Mouse (Mus musculus) MEL (cell line): ENCODE results near the gene Gm20388. TPM values are rescaled to one million over a fixed set of nuclear protein-coding genes. Genes with fewer than 3 reads are reported as not detected.

Source experiments
- DNase-seq: peaks from one replicate; pipeline ENCODE4 v3.0.0; 2011; ENCODE audit warnings: low read depth, low spot score
- H3K27ac ChIP-seq: 2 replicates; pipeline ENCODE4 v1.5.1; 2012; ENCODE audit warnings: low read depth, mild to moderate bottlenecking, control low read depth, low read length, moderate library complexity; ENCODE audit not compliant: control insufficient read depth
- H3K27me3 ChIP-seq, 2 experiments: fragments of 150-350 bp in 1 of 2; sonication (generic) in 1 of 2; 2 replicates each; pipeline ENCODE4 v1.6.1; 2012; ENCODE audit warnings: low read length in 2 of 2, mild to moderate bottlenecking in 2 of 2, improper control_type of control experiment in 1 of 2, moderate library complexity in 1 of 2; ENCODE audit not compliant: insufficient read depth in 2 of 2, control insufficient read depth in 1 of 2
- H3K36me3 ChIP-seq, 2 experiments: 2 replicates each; pipeline ENCODE4 v1.6.1; 2012 to 2014; ENCODE audit warnings: low read length in 2 of 2, improper control_type of control experiment in 1 of 2, inconsistent platforms in 1 of 2, mild to moderate bottlenecking in 1 of 2; ENCODE audit not compliant: insufficient read depth in 2 of 2, control insufficient read depth in 1 of 2
- H3K4me1 ChIP-seq, 2 experiments: fragments of 150-350 bp in 1 of 2; sonication (generic) in 1 of 2; 2 replicates each; pipeline ENCODE4 v1.6.1; 2012; ENCODE audit warnings: low read length in 2 of 2, improper control_type of control experiment in 1 of 2, mild to moderate bottlenecking in 1 of 2; ENCODE audit not compliant: insufficient read depth in 2 of 2, control insufficient read depth in 1 of 2
- H3K4me3 ChIP-seq, 2 experiments: fragments of 150-350 bp in 1 of 2; sonication (generic) in 1 of 2; 2 replicates each; pipeline ENCODE4 v1.5.1; 2012; ENCODE audit warnings: low read depth in 2 of 2, low read length in 2 of 2, mild to moderate bottlenecking in 2 of 2, moderate library complexity in 2 of 2, control low read depth in 1 of 2, improper control_type of control experiment in 1 of 2; ENCODE audit not compliant: control insufficient read depth in 1 of 2, insufficient read depth in 1 of 2
- H3K79me2 ChIP-seq: 2 replicates; pipeline ENCODE4 v1.6.1; 2012; ENCODE audit warnings: mild to moderate bottlenecking, low read length, moderate library complexity; ENCODE audit not compliant: control insufficient read depth, poor library complexity, insufficient read depth
- H3K9ac ChIP-seq: 2 replicates; pipeline ENCODE4 v1.6.1; 2012; ENCODE audit warnings: low read depth, mild to moderate bottlenecking, control low read depth, low read length, moderate library complexity; ENCODE audit not compliant: control insufficient read depth, poor library complexity, severe bottlenecking
- H3K9me3 ChIP-seq: fragments of 150-350 bp; sonication (generic); replicated peaks from 2 replicates; pipeline ENCODE4 v1.6.1; 2012; ENCODE audit warnings: mild to moderate bottlenecking, low read length, improper control_type of control experiment, moderate library complexity; ENCODE audit not compliant: insufficient read depth
- BHLHE40 ChIP-seq: IDR thresholded peaks from 2 replicates; pipeline ENCODE4 v1.6.1; 2012; ENCODE audit warnings: low read depth, mild to moderate bottlenecking, inconsistent platforms, low read length, improper control_type of control experiment, borderline replicate concordance
- CTCF ChIP-seq, 3 experiments: IDR thresholded peaks in 2 of 3; conservative IDR thresholded peaks in 1 of 3; 2 replicates each; pipeline ENCODE4 v1.5.1; 2011 to 2012; ENCODE audit warnings: low read length in 3 of 3, low read depth in 2 of 3, mild to moderate bottlenecking in 2 of 3, improper control_type of control experiment in 1 of 3, inconsistent platforms in 1 of 3, mixed read lengths in 1 of 3, moderate library complexity in 1 of 3; ENCODE audit not compliant: control insufficient read depth in 1 of 3, insufficient read depth in 1 of 3, poor library complexity in 1 of 3, severe bottlenecking in 1 of 3
- ELF1 ChIP-seq: IDR thresholded peaks from 2 replicates; pipeline ENCODE4 v1.6.1; 2014; ENCODE audit warnings: low read depth, mild to moderate bottlenecking, inconsistent platforms, low read length, improper control_type of control experiment, moderate library complexity
- EP300 ChIP-seq, 2 experiments: IDR thresholded peaks; 2 replicates each; pipeline ENCODE4 v1.6.1; 2011; ENCODE audit warnings: improper control_type of control experiment in 2 of 2, low read length in 2 of 2, low read depth in 1 of 2, mild to moderate bottlenecking in 1 of 2
- MEF2A ChIP-seq: IDR thresholded peaks from 2 replicates; pipeline ENCODE4 v1.6.1; 2014; ENCODE audit warnings: low read depth, mild to moderate bottlenecking, inconsistent platforms, low read length, improper control_type of control experiment; ENCODE audit not compliant: poor library complexity, insufficient replicate concordance, severe bottlenecking; ENCODE audit errors: extremely low read depth
- MXI1 ChIP-seq: IDR thresholded peaks from 2 replicates; pipeline ENCODE4 v1.6.1; 2011; ENCODE audit warnings: mild to moderate bottlenecking, low read depth, low read length, improper control_type of control experiment
- RAD21 ChIP-seq: IDR thresholded peaks from 2 replicates; pipeline ENCODE4 v1.6.1; 2011; ENCODE audit warnings: mild to moderate bottlenecking, low read depth, low read length, improper control_type of control experiment
- SIN3A ChIP-seq: IDR thresholded peaks from 2 replicates; pipeline ENCODE4 v1.6.1; 2012; ENCODE audit warnings: low read length, improper control_type of control experiment, inconsistent platforms
- TBP ChIP-seq: IDR thresholded peaks from 2 replicates; pipeline ENCODE4 v1.8.0; 2011; ENCODE audit warnings: low read depth, low read length, improper control_type of control experiment
- USF2 ChIP-seq, 2 experiments: IDR thresholded peaks; 2 replicates each; pipeline ENCODE4 v1.6.1; 2011 to 2012; ENCODE audit warnings: improper control_type of control experiment in 2 of 2, low read length in 2 of 2, borderline replicate concordance in 1 of 2, inconsistent platforms in 1 of 2, low read depth in 1 of 2, mild to moderate bottlenecking in 1 of 2; ENCODE audit not compliant: insufficient read depth in 1 of 2
- ZC3H11A ChIP-seq: IDR thresholded peaks from 2 replicates; pipeline ENCODE4 v1.6.1; 2012; ENCODE audit warnings: low read depth, mild to moderate bottlenecking, inconsistent platforms, low read length, improper control_type of control experiment
- ZMIZ1 ChIP-seq: IDR thresholded peaks from 2 replicates; pipeline ENCODE4 v1.6.1; 2012; ENCODE audit warnings: low read depth, mild to moderate bottlenecking, inconsistent platforms, low read length, improper control_type of control experiment, moderate library complexity
- ZNF384 ChIP-seq: IDR thresholded peaks from 2 replicates; pipeline ENCODE4 v1.6.1; 2012; ENCODE audit warnings: low read depth, mild to moderate bottlenecking, inconsistent platforms, low read length, improper control_type of control experiment
- polyA plus RNA-seq, 2 experiments: library from polyadenylated mRNA; stranded (reverse) in 1 of 2; unstranded in 1 of 2; fragments of >175 nt in 1 of 2; fragments of >200 nt in 1 of 2; gene quantifications; 2 replicates each; pipeline versions ENCODE4 v1.2.1 to v1.2.4; 2012; ENCODE audit warnings: low replicate concordance in 2 of 2, low read depth in 1 of 2; ENCODE audit not compliant: insufficient read length in 2 of 2, insufficient read depth in 1 of 2, missing spikeins in 1 of 2
- total RNA-seq: library from RNA; depleted of rRNA; stranded (reverse); fragments of 300-350 nt; gene quantifications from 2 replicates; pipeline ENCODE4 v1.2.3, GENCODE M21; 2012

Gm20388 gene
- total and polyA plus RNA-seq, 3 experiments, result 11.1 to 17.8 TPM; not detected in 1

DNA sequence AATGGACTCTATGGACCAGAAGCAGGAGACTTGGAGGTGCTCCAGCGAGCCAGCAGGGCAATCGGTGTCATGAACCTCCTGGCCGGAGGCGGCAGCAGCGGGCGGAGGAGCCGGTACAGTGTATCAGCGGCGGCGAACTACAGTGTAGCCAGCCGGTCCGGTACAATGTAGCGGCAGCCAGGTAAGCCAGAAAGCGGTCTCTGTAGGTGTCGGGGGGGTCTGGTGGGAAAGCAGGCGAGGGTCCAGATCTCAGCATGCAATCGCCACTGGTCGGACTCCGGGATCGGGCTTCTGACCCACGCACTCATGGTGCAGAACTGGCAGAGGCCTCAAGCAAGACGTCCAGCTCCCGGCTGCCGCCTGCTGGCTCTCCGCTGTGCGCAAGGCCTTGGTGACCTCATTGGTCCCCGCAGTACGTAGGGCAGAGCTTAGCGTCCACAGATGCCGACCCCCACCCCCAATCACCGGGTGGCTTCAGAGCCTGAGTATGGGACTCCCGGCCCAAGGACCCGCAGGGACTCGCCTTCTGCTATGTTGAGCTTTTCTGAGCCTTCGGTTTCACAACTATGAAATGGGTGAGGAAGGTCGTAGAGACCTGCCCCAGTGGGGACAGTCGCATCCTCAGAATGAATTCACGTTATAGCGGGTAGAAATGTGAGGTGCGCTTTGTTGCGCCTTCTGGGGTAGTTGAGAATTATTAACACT is 3532.4 kb downstream of the Gm20388 start (continued):
- 0 out of 2 replicates have a peak, but pooled peaks have one; percentile 18 for TF ChIP-seq MXI1
- no peak for TF ChIP-seq MEF2A
- 0 out of 2 replicates have a peak, but pooled peaks have one; percentile 2 for TF ChIP-seq RAD21

GRCm38 (mm10) chr8:123443576-123443921 is 3532.9 kb downstream of the Gm20388 start:
- H3K79me2 ChIP-seq, result peaks cover 4% of the 10 kb centered on the region; the same call in 1 of the 2 replicates
- no peak for DNase-seq
- H3K4me3 ChIP-seq, result peak overlapping the region; percentile 90
- no peak for TF ChIP-seq ZMIZ1
- peak in 1 of 3 experiments; percentile 20; a peak in 2 of 6 replicates for TF ChIP-seq CTCF (IDR thresholded peaks at IDR 0.05 in 2 of 3, conservative IDR thresholded peaks at IDR 0.05 in 1 of 3; ENCODE audit: control insufficient read depth in 1 of 3, insufficient read depth in 1 of 3, low read depth in 2 of 3, low read length in 3 of 3, poor library complexity in 1 of 3, severe bottlenecking in 1 of 3)
- no peak for TF ChIP-seq MXI1
- peak; percentile 91 for TF ChIP-seq ZNF384
- no peak for TF ChIP-seq USF2 (IDR thresholded peaks at IDR 0.05; ENCODE audit: borderline replicate concordance in 1 of 2, insufficient read depth in 1 of 2, low read depth in 1 of 2, low read length in 2 of 2)
- no peaks in the 10 kb centered on the region for H3K9me3 ChIP-seq
- peak overlapping the region; percentile 94 for H3K9ac ChIP-seq
- H3K4me1 ChIP-seq, result peaks cover 6 to 23% of the 10 kb centered on the region in 2 experiments
- no peaks in the 10 kb centered on the region for H3K27me3 ChIP-seq
- H3K27ac ChIP-seq, result peak overlapping the region; percentile 33; the same call in 1 of the 2 replicates
- peaks cover 0 to 5% of the 10 kb centered on the region in 2 experiments; a peak in 1 of 4 replicates for H3K36me3 ChIP-seq

GRCm38 (mm10) chr8:123444131-123444530 is 3533.5 kb downstream of the Gm20388 start:
- H3K4me3 ChIP-seq, result peak overlapping the region in 1 of 2 experiments; percentile 90; a peak in 2 of 4 replicates
- H3K4me1 ChIP-seq, result peaks cover 6 to 28% of the 10 kb centered on the region in 2 experiments
- peaks cover 0 to 11% of the 10 kb centered on the region in 2 experiments; a peak in 1 of 4 replicates for H3K36me3 ChIP-seq
- TF ChIP-seq ZC3H11A (no peak), EP300 (IDR thresholded peaks at IDR 0.05; ENCODE audit: low read depth in 1 of 2, low read length in 2 of 2) (no peak), ELF1 (no peak), SIN3A (no peak), BHLHE40 (no peak), TBP (no peak), MXI1 (no peak), MEF2A (no peak)
- no peak for DNase-seq
- H3K9ac ChIP-seq, result no peak overlapping the region; the same call in 1 of the 2 replicates
- H3K27ac ChIP-seq, result no peak overlapping the region
- no peaks in the 10 kb centered on the region for H3K9me3 ChIP-seq
- peaks cover 4% of the 10 kb centered on the region; the same call in 1 of the 2 replicates for H3K79me2 ChIP-seq
- H3K27me3 ChIP-seq, result no peaks in the 10 kb centered on the region
